Mouse (Mus musculus): ENCODE data around the gene Arid4a. TPM values are rescaled to one million over a fixed set of nuclear protein-coding genes. Genes with fewer than 3 reads are reported as not detected.

Gene Arid4a
- polyA plus RNA-seq, 1 experiment from 2014 or later, result 39.0 TPM

GRCm38 (mm10) chr12:71043571-71043970 lies 27.8 kb downstream of the Arid4a start:
- no peaks in the 10 kb centered on the region for H3K9me3 ChIP-seq
- ATAC-seq (ENCODE audit: insufficient number of reproducible peaks, low FRiP score, low TSS enrichment, low read depth), result no peak
- WGBS, result 90% methylated on average over 3 of the region's 3 CpGs
- no peak overlapping the region for H3K4me3 ChIP-seq
- H3K36me3 ChIP-seq, result peaks cover 53% of the 10 kb centered on the region
- H3K27me3 ChIP-seq, result no peaks in the 10 kb centered on the region
- no peak overlapping the region for H3K9ac ChIP-seq
- H3K4me2 ChIP-seq, result no peak overlapping the region
- no peak overlapping the region for H3K27ac ChIP-seq
- H3K4me1 ChIP-seq, result peaks cover 9% of the 10 kb centered on the region; the same call in 1 of the 2 replicates

GRCm38 (mm10) chr12:71044488-71044887 lies 28.7 kb downstream of the Arid4a start:
- Histone ChIP-seq H3K27me3 (no peaks in the 10 kb centered on the region), H3K4me3 (no peak overlapping the region), H3K4me2 (no peak overlapping the region), H3K27ac (no peak overlapping the region), H3K36me3 (peaks cover 49% of the 10 kb centered on the region), H3K9me3 (no peaks in the 10 kb centered on the region), H3K9ac (no peak overlapping the region), H3K4me1 (peaks cover 9% of the 10 kb centered on the region; the same call in 1 of the 2 replicates)
- no peak for ATAC-seq (ENCODE audit: insufficient number of reproducible peaks, low FRiP score, low TSS enrichment, low read depth)
- 92% methylated on average over 2 of the region's 2 CpGs for WGBS

GRCm38 (mm10) chr12:71046501-71046900 lies 30.7 kb downstream of the Arid4a start:
- peaks cover 9% of the 10 kb centered on the region; the same call in 1 of the 2 replicates for H3K4me1 ChIP-seq
- H3K4me3 ChIP-seq, result no peak overlapping the region
- ATAC-seq (ENCODE audit: insufficient number of reproducible peaks, low FRiP score, low TSS enrichment, low read depth), result no peak

GRCm38 (mm10) chr12:71047473-71048078 lies 31.8 kb downstream of the Arid4a start:
- H3K36me3 ChIP-seq, result peaks cover 27% of the 10 kb centered on the region
- H3K9me3 ChIP-seq, result no peaks in the 10 kb centered on the region
- no peak for ATAC-seq (ENCODE audit: insufficient number of reproducible peaks, low FRiP score, low TSS enrichment, low read depth)
- peak overlapping the region; percentile 26 for H3K4me3 ChIP-seq
- H3K9ac ChIP-seq, result no peak overlapping the region
- H3K27me3 ChIP-seq, result no peaks in the 10 kb centered on the region
- 41% methylated on average over 8 of the region's 8 CpGs for WGBS
- H3K27ac ChIP-seq, result peak overlapping the region; percentile 74
- H3K4me2 ChIP-seq, result peak overlapping the region; percentile 40
- peaks cover 13% of the 10 kb centered on the region; the same call in 1 of the 2 replicates for H3K4me1 ChIP-seq

More at GRCm38 (mm10) chr12:71046501-71046900, 30.7 kb downstream of the Arid4a start:
- no peak overlapping the region for H3K4me2 ChIP-seq
- WGBS, result 93% methylated on average over 4 of the region's 4 CpGs
- H3K9me3 ChIP-seq, result no peaks in the 10 kb centered on the region
- no peak overlapping the region for H3K27ac ChIP-seq
- H3K9ac ChIP-seq, result no peak overlapping the region
- no peaks in the 10 kb centered on the region for H3K27me3 ChIP-seq
- H3K36me3 ChIP-seq, result peaks cover 36% of the 10 kb centered on the region

GRCm38 (mm10) chr12:71048117-71048516 lies 32.3 kb downstream of the Arid4a start:
- H3K27ac ChIP-seq, result peak overlapping the region; percentile 74
- H3K4me1 ChIP-seq, result peaks cover 13% of the 10 kb centered on the region; the same call in 1 of the 2 replicates
- 6% methylated on average over 7 of the region's 7 CpGs for WGBS

GRCm38 (mm10) chr12:71048561-71048960 lies 32.8 kb downstream of the Arid4a start:
- Histone ChIP-seq H3K27ac (peak overlapping the region; percentile 74), H3K4me3 (peak overlapping the region; percentile 26), H3K9ac (no peak overlapping the region), H3K27me3 (no peaks in the 10 kb centered on the region), H3K4me1 (peaks cover 13% of the 10 kb centered on the region; the same call in 1 of the 2 replicates), H3K4me2 (peak overlapping the region; percentile 40; the same call in 1 of the 2 replicates), H3K9me3 (no peaks in the 10 kb centered on the region), H3K36me3 (peaks cover 25% of the 10 kb centered on the region)
- WGBS, result 41% methylated on average over 1 of the region's 1 CpGs
- ATAC-seq (ENCODE audit: insufficient number of reproducible peaks, low FRiP score, low TSS enrichment, low read depth), result no peak

More at GRCm38 (mm10) chr12:71048117-71048516, 32.3 kb downstream of the Arid4a start:
- Histone ChIP-seq H3K9me3 (no peaks in the 10 kb centered on the region), H3K4me2 (peak overlapping the region; percentile 40), H3K4me3 (peak overlapping the region; percentile 26), H3K9ac (no peak overlapping the region), H3K36me3 (peaks cover 28% of the 10 kb centered on the region), H3K27me3 (no peaks in the 10 kb centered on the region)
- ATAC-seq (ENCODE audit: insufficient number of reproducible peaks, low FRiP score, low TSS enrichment, low read depth), result peak; percentile 75; the same call in 1 of the 2 replicates

- no peak overlapping the region for H3K4me2 ChIP-seq
- 85% methylated on average over 10 of the region's 10 CpGs for WGBS
- no peaks in the 10 kb centered on the region for H3K9me3 ChIP-seq
- H3K27me3 ChIP-seq, result no peaks in the 10 kb centered on the region
- H3K4me1 ChIP-seq, result peaks cover 13% of the 10 kb centered on the region; the same call in 1 of the 2 replicates
- no peak overlapping the region for H3K27ac ChIP-seq
- ATAC-seq (ENCODE audit: insufficient number of reproducible peaks, low FRiP score, low TSS enrichment, low read depth), result no peak
- no peak overlapping the region for H3K9ac ChIP-seq
- H3K4me3 ChIP-seq, result no peak overlapping the region
- peaks cover 19% of the 10 kb centered on the region for H3K36me3 ChIP-seq
Measured at GRCm38 (mm10) chr12:71049596-71050265, 33.9 kb downstream of the Arid4a start.

GRCm38 (mm10) chr12:71051079-71051478 lies 35.3 kb downstream of the Arid4a start:
- H3K36me3 ChIP-seq, result peaks cover 16% of the 10 kb centered on the region
- H3K4me3 ChIP-seq, result no peak overlapping the region
- peaks cover 13% of the 10 kb centered on the region; the same call in 1 of the 2 replicates for H3K4me1 ChIP-seq
- 68% methylated on average over 3 of the region's 3 CpGs for WGBS
- ATAC-seq (ENCODE audit: insufficient number of reproducible peaks, low FRiP score, low TSS enrichment, low read depth), result no peak
- H3K27me3 ChIP-seq, result no peaks in the 10 kb centered on the region
- H3K9ac ChIP-seq, result no peak overlapping the region
- no peaks in the 10 kb centered on the region for H3K9me3 ChIP-seq
- H3K4me2 ChIP-seq, result no peak overlapping the region
- no peak overlapping the region for H3K27ac ChIP-seq

- Histone ChIP-seq H3K9ac (no peak overlapping the region), H3K36me3 (peaks cover 14% of the 10 kb centered on the region; the same call in 1 of the 2 replicates), H3K4me2 (no peak overlapping the region), H3K27ac (no peak overlapping the region), H3K4me3 (no peak overlapping the region), H3K4me1 (peaks cover 12% of the 10 kb centered on the region; the same call in 1 of the 2 replicates), H3K27me3 (no peaks in the 10 kb centered on the region), H3K9me3 (no peaks in the 10 kb centered on the region)
- no peak for ATAC-seq (ENCODE audit: insufficient number of reproducible peaks, low FRiP score, low TSS enrichment, low read depth)
- WGBS, result 84% methylated on average over 7 of the region's 7 CpGs
Measured at GRCm38 (mm10) chr12:71052341-71052995, 36.7 kb downstream of the Arid4a start.

- Histone ChIP-seq H3K36me3 (peaks cover 16% of the 10 kb centered on the region; the same call in 1 of the 2 replicates), H3K4me3 (no peak overlapping the region), H3K27ac (no peak overlapping the region), H3K9me3 (no peaks in the 10 kb centered on the region), H3K4me2 (no peak overlapping the region), H3K9ac (no peak overlapping the region), H3K27me3 (no peaks in the 10 kb centered on the region), H3K4me1 (peaks cover 7% of the 10 kb centered on the region; the same call in 1 of the 2 replicates)
- ATAC-seq (ENCODE audit: insufficient number of reproducible peaks, low FRiP score, low TSS enrichment, low read depth), result no peak
- WGBS, result 84% methylated on average over 1 of the region's 1 CpGs
Measured at GRCm38 (mm10) chr12:71053031-71053430, 37.2 kb downstream of the Arid4a start.

GRCm38 (mm10) chr12:71053486-71053885 lies 37.7 kb downstream of the Arid4a start:
- Histone ChIP-seq H3K4me1 (0 out of 2 replicates have a peak, but pooled peaks cover 4% of the 10 kb centered on the region), H3K9me3 (no peaks in the 10 kb centered on the region), H3K36me3 (peaks cover 16% of the 10 kb centered on the region; the same call in 1 of the 2 replicates), H3K4me2 (no peak overlapping the region), H3K9ac (no peak overlapping the region), H3K4me3 (no peak overlapping the region), H3K27ac (no peak overlapping the region), H3K27me3 (no peaks in the 10 kb centered on the region)
- WGBS, result 87% methylated on average over 1 of the region's 1 CpGs
- ATAC-seq (ENCODE audit: insufficient number of reproducible peaks, low FRiP score, low TSS enrichment, low read depth), result no peak
